Mouse (Mus musculus) thymus, adult 2 months (tissue): Measurements from ENCODE around the gene Cdh13. TPM values are rescaled to one million over a fixed set of nuclear protein-coding genes. Genes with fewer than 3 reads are reported as not detected.

ENCODE experiments used
- DNase-seq: peaks from one replicate; pipeline ENCODE4 v3.0.0; 2021
- H3K27ac ChIP-seq: fragments of 200-500 bp; 2 replicates; pipeline ENCODE4 v1.5.1; 2012; ENCODE audit warnings: low read length, control low read depth; ENCODE audit not compliant: control insufficient read depth, insufficient read depth
- H3K27me3 ChIP-seq: fragments of 200-500 bp; 2 replicates; pipeline ENCODE4 v1.6.1; 2012; ENCODE audit warnings: mild to moderate bottlenecking, low read length, moderate library complexity, mixed read lengths; ENCODE audit not compliant: control insufficient read depth, insufficient read depth
- H3K36me3 ChIP-seq: fragments of 200-500 bp; 2 replicates; pipeline ENCODE4 v1.6.1; 2012; ENCODE audit warnings: mild to moderate bottlenecking, low read length, moderate library complexity; ENCODE audit not compliant: control insufficient read depth, insufficient read depth
- H3K4me1 ChIP-seq: fragments of 200-500 bp; replicated peaks from 2 replicates; pipeline ENCODE4 v1.6.1; 2012; ENCODE audit warnings: low read length; ENCODE audit not compliant: control insufficient read depth, insufficient read depth
- H3K4me3 ChIP-seq: fragments of 200-500 bp; 2 replicates; pipeline ENCODE4 v1.5.1; 2012; ENCODE audit warnings: mild to moderate bottlenecking, low read length, control low read depth, moderate library complexity; ENCODE audit not compliant: control insufficient read depth, insufficient read depth
- CTCF ChIP-seq: fragments of 200-500 bp; IDR thresholded peaks from 2 replicates; pipeline ENCODE4 v1.5.1; 2012; ENCODE audit warnings: mild to moderate bottlenecking, control low read depth, low read length, moderate library complexity, borderline replicate concordance; ENCODE audit not compliant: control insufficient read depth, poor library complexity, insufficient read depth; ENCODE audit errors: extremely low read depth
- POLR2A ChIP-seq: fragments of 200-500 bp; IDR thresholded peaks from 2 replicates; pipeline ENCODE4 v1.6.1; 2012; ENCODE audit warnings: mild to moderate bottlenecking, low read length, control low read depth, moderate library complexity; ENCODE audit not compliant: control insufficient read depth, poor library complexity, insufficient read depth; ENCODE audit errors: extremely low read depth
- WGBS: fragments of 180-500 bp; shearing (Covaris S2); methylation state at CpG from one replicate; pipeline ENCODE4 v1.1.7; 2018; 5-methylcytosine and 5-hydroxymethylcytosine counted together
- polyA plus RNA-seq: library from polyadenylated mRNA; depleted of rRNA; stranded (reverse); fragments of >200 nt; gene quantifications from 2 replicates; pipeline ENCODE4 v1.2.3, GENCODE M21; 2012

The Cdh13 gene
- polyA plus RNA-seq, 1 experiment: 12.5 TPM

- no peak for TF ChIP-seq POLR2A
- no peak for TF ChIP-seq CTCF
- WGBS: 86% methylated on average over 5 of the region's 5 CpGs
- no peaks in the 10 kb centered on the region for H3K27me3 ChIP-seq
- H3K4me3 ChIP-seq: no peak overlapping the region
- DNase-seq: no peak
- H3K4me1 ChIP-seq: no peaks in the 10 kb centered on the region
- no peak overlapping the region for H3K27ac ChIP-seq
- H3K36me3 ChIP-seq: no peaks in the 10 kb centered on the region
These were observed 381.5 kb downstream of the Cdh13 start for GRCm38 (mm10) chr8:118665081-118665480.

- WGBS: 92% methylated on average over 4 of the region's 4 CpGs
- Histone ChIP-seq H3K27me3 (no peaks in the 10 kb centered on the region), H3K36me3 (no peaks in the 10 kb centered on the region), H3K4me3 (no peak overlapping the region), H3K27ac (no peak overlapping the region), H3K4me1 (no peaks in the 10 kb centered on the region)
- DNase-seq: no peak
- TF ChIP-seq CTCF (no peak), POLR2A (no peak)
These were observed 384.2 kb downstream of the Cdh13 start for GRCm38 (mm10) chr8:118667736-118668135.

- no peak for DNase-seq
- Histone ChIP-seq H3K4me3 (no peak overlapping the region), H3K36me3 (no peaks in the 10 kb centered on the region), H3K27me3 (no peaks in the 10 kb centered on the region), H3K4me1 (no peaks in the 10 kb centered on the region), H3K27ac (no peak overlapping the region)
- TF ChIP-seq CTCF (no peak), POLR2A (no peak)
- 94% methylated on average over 6 of the region's 6 CpGs for WGBS
These were observed 392.7 kb downstream of the Cdh13 start for GRCm38 (mm10) chr8:118676233-118676632.

- WGBS: 69% methylated on average over 9 of the region's 9 CpGs
- H3K36me3 ChIP-seq: no peaks in the 10 kb centered on the region
- no peak for DNase-seq
- no peaks in the 10 kb centered on the region for H3K27me3 ChIP-seq
- H3K4me1 ChIP-seq: no peaks in the 10 kb centered on the region
- H3K4me3 ChIP-seq: no peak overlapping the region
- no peak for TF ChIP-seq CTCF
- H3K27ac ChIP-seq: no peak overlapping the region
These were observed 395.8 kb downstream of the Cdh13 start for GRCm38 (mm10) chr8:118679347-118679746.

- Histone ChIP-seq H3K36me3 (no peaks in the 10 kb centered on the region), H3K27ac (no peak overlapping the region), H3K4me1 (no peaks in the 10 kb centered on the region), H3K27me3 (no peaks in the 10 kb centered on the region), H3K4me3 (no peak overlapping the region)
- no peak for DNase-seq
- no peak for TF ChIP-seq CTCF
- 80% methylated on average over 3 of the region's 3 CpGs for WGBS
These were observed 399.9 kb downstream of the Cdh13 start for GRCm38 (mm10) chr8:118683386-118683785.

GRCm38 (mm10) chr8:118685863-118686262 is 402.3 kb downstream of the Cdh13 start:
- no peak for DNase-seq
- WGBS: 97% methylated on average over 1 of the region's 1 CpGs
- Histone ChIP-seq H3K27me3 (no peaks in the 10 kb centered on the region), H3K27ac (no peak overlapping the region), H3K36me3 (no peaks in the 10 kb centered on the region), H3K4me3 (no peak overlapping the region), H3K4me1 (no peaks in the 10 kb centered on the region)
- TF ChIP-seq POLR2A (no peak), CTCF (no peak)

- Histone ChIP-seq H3K36me3 (no peaks in the 10 kb centered on the region), H3K4me1 (no peaks in the 10 kb centered on the region), H3K27ac (no peak overlapping the region), H3K27me3 (no peaks in the 10 kb centered on the region), H3K4me3 (no peak overlapping the region)
- no peak for DNase-seq
- 53% methylated on average over 1 of the region's 1 CpGs for WGBS
- TF ChIP-seq POLR2A: no peak
- TF ChIP-seq CTCF: no peak
These were observed 406.3 kb downstream of the Cdh13 start for GRCm38 (mm10) chr8:118689849-118690248.
